Mouse (Mus musculus): ENCODE data around the gene Ccnc. TPM values are rescaled to one million over a fixed set of nuclear protein-coding genes. Genes with fewer than 3 reads are reported as not detected.

Gene Ccnc
- polyA plus RNA-seq (2014; fragmentation: Nextera tagmentation; extraction: Ambion mirVana): 38.8 and 41.6 TPM in 2 replicates

- H3K4me3 ChIP-seq (ENCODE audit: low read depth, low read length): peak within 1 kb of the TSS; percentile 90
- H3K4me2 ChIP-seq: peak within 1 kb of the TSS; percentile 76
- ATAC-seq (replicated peaks; ENCODE audit: low FRiP score): peak; percentile 99
- no peaks in the 10 kb centered on the region for H3K9me3 ChIP-seq (ENCODE audit: control insufficient read depth, low read length)
- H3K4me1 ChIP-seq (replicated peaks; ENCODE audit: control insufficient read depth, insufficient read depth, low read length): no peaks in the 10 kb centered on the region
- no peaks in the 10 kb centered on the region; the same call in 1 of the 2 replicates for H3K36me3 ChIP-seq (ENCODE audit: control insufficient read depth, insufficient read depth, low read length)
- peak; percentile 91 for DNase-seq (ENCODE audit: low spot score)
- under 1% methylated on average over 37 of the region's 37 CpGs for WGBS
- peak within 1 kb of the TSS; percentile 78 for H3K27ac ChIP-seq (ENCODE audit: low read depth, low read length)
- H3K9ac ChIP-seq (ENCODE audit: low read depth, low read length): peak within 1 kb of the TSS; percentile 87
- no peaks in the 10 kb centered on the region for H3K27me3 ChIP-seq (replicated peaks; ENCODE audit: control insufficient read depth, insufficient read depth, low read length)
These were observed at the start of gene Ccnc for GRCm38 (mm10) chr4:21727615-21728165. Gene Ccnc (plus strand): TSS chr4:21727701.

- peak overlapping the region; percentile 67 for H3K4me2 ChIP-seq
- peaks cover 6% of the 10 kb centered on the region; the same call in 1 of the 2 replicates for H3K4me1 ChIP-seq (replicated peaks; ENCODE audit: control insufficient read depth, insufficient read depth, low read length)
- H3K27me3 ChIP-seq (replicated peaks; ENCODE audit: control insufficient read depth, insufficient read depth, low read length): peaks cover 95% of the 10 kb centered on the region
- peak; percentile 47 for DNase-seq (ENCODE audit: low spot score)
- no peaks in the 10 kb centered on the region for H3K36me3 ChIP-seq (ENCODE audit: control insufficient read depth, insufficient read depth, low read length)
- H3K9me3 ChIP-seq (ENCODE audit: control insufficient read depth, low read length): no peaks in the 10 kb centered on the region
- no peak overlapping the region for H3K9ac ChIP-seq (ENCODE audit: low read depth, low read length)
- H3K27ac ChIP-seq (ENCODE audit: low read depth, low read length): no peak overlapping the region
- peak overlapping the region; percentile 42 for H3K4me3 ChIP-seq (ENCODE audit: low read depth, low read length)
- ATAC-seq (replicated peaks; ENCODE audit: low FRiP score): no peak
- 3% methylated on average over 81 of the region's 84 CpGs for WGBS
These were observed 49.2 kb upstream of the Ccnc start for GRCm38 (mm10) chr4:21678101-21678974.

- peak; percentile 47 for DNase-seq (ENCODE audit: low spot score)
- WGBS: under 1% methylated on average over 59 of the region's 79 CpGs
- H3K9ac ChIP-seq (ENCODE audit: low read depth, low read length): no peak overlapping the region
- ATAC-seq (replicated peaks; ENCODE audit: low FRiP score): peak; percentile 77
- H3K4me1 ChIP-seq (replicated peaks; ENCODE audit: control insufficient read depth, insufficient read depth, low read length): peaks cover 6% of the 10 kb centered on the region; the same call in 1 of the 2 replicates
- peaks cover 98% of the 10 kb centered on the region for H3K27me3 ChIP-seq (replicated peaks; ENCODE audit: control insufficient read depth, insufficient read depth, low read length)
- H3K4me2 ChIP-seq: peak overlapping the region; percentile 67
- peak overlapping the region; percentile 42 for H3K4me3 ChIP-seq (ENCODE audit: low read depth, low read length)
- no peaks in the 10 kb centered on the region for H3K36me3 ChIP-seq (ENCODE audit: control insufficient read depth, insufficient read depth, low read length)
- H3K27ac ChIP-seq (ENCODE audit: low read depth, low read length): no peak overlapping the region
- H3K9me3 ChIP-seq (ENCODE audit: control insufficient read depth, low read length): no peaks in the 10 kb centered on the region
These were observed 48.4 kb upstream of the Ccnc start for GRCm38 (mm10) chr4:21678975-21679623.

- Histone ChIP-seq H3K4me1 (replicated peaks; ENCODE audit: control insufficient read depth, insufficient read depth, low read length) (peaks cover 6% of the 10 kb centered on the region; the same call in 1 of the 2 replicates), H3K9ac (ENCODE audit: low read depth, low read length) (no peak overlapping the region), H3K4me2 (peak overlapping the region; percentile 67), H3K27ac (ENCODE audit: low read depth, low read length) (no peak overlapping the region), H3K27me3 (replicated peaks; ENCODE audit: control insufficient read depth, insufficient read depth, low read length) (peaks cover 98% of the 10 kb centered on the region), H3K36me3 (ENCODE audit: control insufficient read depth, insufficient read depth, low read length) (no peaks in the 10 kb centered on the region), H3K9me3 (ENCODE audit: control insufficient read depth, low read length) (no peaks in the 10 kb centered on the region), H3K4me3 (ENCODE audit: low read depth, low read length) (peak overlapping the region; percentile 42)
- ATAC-seq (replicated peaks; ENCODE audit: low FRiP score) (0 out of 2 replicates have a peak, but pooled peaks have one; percentile 18), DNase-seq (ENCODE audit: low spot score) (peak; percentile 42)
- WGBS: 5% methylated on average over 42 of the region's 42 CpGs
These were observed 47.6 kb upstream of the Ccnc start for GRCm38 (mm10) chr4:21679624-21680480.

- Histone ChIP-seq H3K36me3 (ENCODE audit: control insufficient read depth, insufficient read depth, low read length) (no peaks in the 10 kb centered on the region), H3K9me3 (ENCODE audit: control insufficient read depth, low read length) (no peaks in the 10 kb centered on the region), H3K9ac (ENCODE audit: low read depth, low read length) (no peak overlapping the region), H3K27ac (ENCODE audit: low read depth, low read length) (no peak overlapping the region), H3K4me2 (no peak overlapping the region), H3K4me1 (replicated peaks; ENCODE audit: control insufficient read depth, insufficient read depth, low read length) (peaks cover 6% of the 10 kb centered on the region; the same call in 1 of the 2 replicates), H3K4me3 (ENCODE audit: low read depth, low read length) (no peak overlapping the region), H3K27me3 (replicated peaks; ENCODE audit: control insufficient read depth, insufficient read depth, low read length) (peaks cover 100% of the 10 kb centered on the region)
- DNase-seq (ENCODE audit: low spot score) (no peak), ATAC-seq (replicated peaks; ENCODE audit: low FRiP score) (no peak)
- 8% methylated on average over 10 of the region's 10 CpGs for WGBS
These were observed 46.5 kb upstream of the Ccnc start for GRCm38 (mm10) chr4:21680971-21681370.

GRCm38 (mm10) chr4:21682421-21683150 is 44.9 kb upstream of the Ccnc start:
- WGBS: 17% methylated on average over 10 of the region's 10 CpGs
- Histone ChIP-seq H3K27ac (ENCODE audit: low read depth, low read length) (no peak overlapping the region), H3K36me3 (ENCODE audit: control insufficient read depth, insufficient read depth, low read length) (no peaks in the 10 kb centered on the region), H3K4me2 (no peak overlapping the region), H3K9ac (ENCODE audit: low read depth, low read length) (no peak overlapping the region), H3K27me3 (replicated peaks; ENCODE audit: control insufficient read depth, insufficient read depth, low read length) (peaks cover 100% of the 10 kb centered on the region), H3K9me3 (ENCODE audit: control insufficient read depth, low read length) (no peaks in the 10 kb centered on the region), H3K4me3 (ENCODE audit: low read depth, low read length) (no peak overlapping the region), H3K4me1 (replicated peaks; ENCODE audit: control insufficient read depth, insufficient read depth, low read length) (peaks cover 6% of the 10 kb centered on the region; the same call in 1 of the 2 replicates)
- DNase-seq (ENCODE audit: low spot score) (no peak), ATAC-seq (replicated peaks; ENCODE audit: low FRiP score) (no peak)

GRCm38 (mm10) chr4:21684341-21684970 is 43.0 kb upstream of the Ccnc start:
- H3K36me3 ChIP-seq (ENCODE audit: control insufficient read depth, insufficient read depth, low read length): no peaks in the 10 kb centered on the region
- no peak overlapping the region for H3K27ac ChIP-seq (ENCODE audit: low read depth, low read length)
- no peak overlapping the region for H3K4me3 ChIP-seq (ENCODE audit: low read depth, low read length)
- no peaks in the 10 kb centered on the region for H3K9me3 ChIP-seq (ENCODE audit: control insufficient read depth, low read length)
- WGBS: 7% methylated on average over 14 of the region's 14 CpGs
- H3K27me3 ChIP-seq (replicated peaks; ENCODE audit: control insufficient read depth, insufficient read depth, low read length): peaks cover 100% of the 10 kb centered on the region
- H3K4me2 ChIP-seq: no peak overlapping the region
- DNase-seq (ENCODE audit: low spot score) (no peak), ATAC-seq (replicated peaks; ENCODE audit: low FRiP score) (no peak)
- no peaks in the 10 kb centered on the region for H3K4me1 ChIP-seq (replicated peaks; ENCODE audit: control insufficient read depth, insufficient read depth, low read length)
- H3K9ac ChIP-seq (ENCODE audit: low read depth, low read length): no peak overlapping the region

Data from liver, embryonic 11.5 days (tissue).